Mouse (Mus musculus): Measurements from ENCODE around the gene Ppcs. TPM values are rescaled to one million over a fixed set of nuclear protein-coding genes. Genes with fewer than 3 reads are reported as not detected.

Gene Ppcs
- polyA plus RNA-seq, 1 experiment from 2014 or later = 30.8 TPM

DNA sequence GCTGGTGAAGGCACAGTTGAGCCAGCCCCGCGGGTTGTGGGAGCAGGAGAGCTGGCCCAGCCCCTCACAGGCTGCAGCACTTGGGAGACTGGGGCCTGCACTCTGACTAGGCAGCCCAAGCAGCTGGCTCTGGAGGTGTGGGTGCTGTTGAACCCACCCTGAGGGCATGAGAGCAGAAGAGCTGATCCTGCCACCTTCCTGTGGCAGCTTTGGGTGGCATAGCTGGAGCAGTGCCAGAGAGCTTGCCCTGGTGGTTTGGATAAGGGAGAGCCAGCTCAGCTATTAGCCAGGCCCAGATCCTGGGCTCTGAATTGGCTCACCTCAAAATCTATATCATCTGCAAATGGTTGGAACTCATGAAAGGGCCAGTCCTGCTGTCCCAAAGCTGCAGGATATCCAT, 5.5 kb upstream of the Ppcs start:
- peaks cover 9% of the 10 kb centered on the region for H3K4me1 ChIP-seq (replicated peaks; ENCODE audit: control insufficient read depth, insufficient read depth, low read length)
- H3K9ac ChIP-seq (ENCODE audit: low read depth, low read length) = no peak overlapping the region
- no peaks in the 10 kb centered on the region for H3K36me3 ChIP-seq (ENCODE audit: control insufficient read depth, insufficient read depth, low read length)
- H3K27ac ChIP-seq (ENCODE audit: low read depth, low read length) = no peak overlapping the region
- DNase-seq (ENCODE audit: low spot score) (no peak), ATAC-seq (replicated peaks; ENCODE audit: low FRiP score) (no peak)
- no peaks in the 10 kb centered on the region for H3K27me3 ChIP-seq (replicated peaks; ENCODE audit: control insufficient read depth, insufficient read depth, low read length)
- WGBS = 53% methylated on average over 2 of the region's 2 CpGs
- no peak overlapping the region for H3K4me2 ChIP-seq
- no peaks in the 10 kb centered on the region for H3K9me3 ChIP-seq (ENCODE audit: control insufficient read depth, low read length)
- no peak overlapping the region for H3K4me3 ChIP-seq (ENCODE audit: low read depth, low read length)

DNA sequence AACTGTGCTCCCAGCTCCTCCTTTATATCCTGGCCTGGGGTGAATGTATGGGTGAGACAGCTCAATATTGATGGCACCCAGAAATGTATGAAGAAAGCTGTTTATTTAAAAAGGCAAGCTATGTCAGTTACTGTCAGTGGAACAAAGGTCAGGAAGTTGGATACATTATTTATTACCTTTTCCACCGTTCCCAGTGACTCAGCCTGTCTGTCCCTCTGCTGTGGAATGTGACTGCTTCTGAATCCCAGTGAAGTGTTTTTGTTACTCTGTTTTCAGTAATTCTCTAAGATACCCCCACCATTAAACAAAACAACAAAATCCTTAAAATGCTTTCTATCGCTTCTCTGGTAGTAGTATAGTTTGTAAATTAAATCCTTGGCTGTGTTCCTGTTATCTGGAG, 3.4 kb upstream of the Ppcs start:
- Histone ChIP-seq H3K4me3 (ENCODE audit: low read depth, low read length) (no peak overlapping the region), H3K36me3 (ENCODE audit: control insufficient read depth, insufficient read depth, low read length) (no peaks in the 10 kb centered on the region), H3K9ac (ENCODE audit: low read depth, low read length) (no peak overlapping the region), H3K4me2 (no peak overlapping the region), H3K27me3 (replicated peaks; ENCODE audit: control insufficient read depth, insufficient read depth, low read length) (no peaks in the 10 kb centered on the region), H3K9me3 (ENCODE audit: control insufficient read depth, low read length) (no peaks in the 10 kb centered on the region), H3K27ac (ENCODE audit: low read depth, low read length) (no peak overlapping the region), H3K4me1 (replicated peaks; ENCODE audit: control insufficient read depth, insufficient read depth, low read length) (peaks cover 15% of the 10 kb centered on the region)
- ATAC-seq (replicated peaks; ENCODE audit: low FRiP score) (no peak), DNase-seq (ENCODE audit: low spot score) (no peak)
- WGBS = 53% methylated on average over 2 of the region's 2 CpGs

DNA sequence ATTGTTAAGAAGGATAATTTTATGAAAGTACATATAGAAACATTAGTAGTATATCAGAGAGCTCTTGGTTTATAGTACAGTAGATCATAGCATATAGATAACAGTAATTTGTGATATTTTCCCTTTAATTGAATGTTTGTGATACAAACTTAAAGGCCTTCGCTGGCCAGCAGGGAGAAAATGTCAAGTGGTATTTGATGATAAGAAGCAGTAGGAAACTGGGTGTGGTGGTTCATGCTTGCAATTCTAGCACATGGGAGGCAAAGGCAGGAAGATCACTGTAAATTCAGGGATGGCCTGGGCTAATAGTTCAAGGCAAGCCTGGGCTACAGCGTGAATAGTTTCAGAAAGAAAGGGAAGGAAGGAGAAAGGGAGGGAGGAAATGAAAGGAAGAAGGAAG, 2.9 kb upstream of the Ppcs start:
- DNase-seq (ENCODE audit: low spot score) = no peak

DNA sequence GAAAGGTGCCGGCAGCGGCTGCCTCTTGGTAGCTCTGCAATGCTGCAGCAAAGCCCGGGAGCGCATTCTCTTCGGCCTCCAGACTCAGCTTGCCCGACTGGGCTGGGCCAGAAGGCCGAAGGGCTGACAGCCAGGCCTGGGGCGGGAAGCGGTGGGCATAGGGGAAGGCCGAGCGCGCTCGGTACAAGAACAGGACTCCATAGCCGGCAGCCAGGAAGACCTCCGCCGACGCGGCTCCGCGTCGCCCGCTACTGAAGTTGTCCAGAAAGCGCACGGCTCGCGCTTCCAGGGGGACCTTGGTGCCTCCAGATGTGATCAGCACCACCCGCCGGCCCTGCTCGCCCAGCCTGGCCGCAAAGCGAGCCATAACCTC, 313 bp downstream of the Ppcs start:
- no peaks in the 10 kb centered on the region for H3K36me3 ChIP-seq (ENCODE audit: control insufficient read depth, insufficient read depth, low read length)
- peak overlapping the region; percentile 95 for H3K4me2 ChIP-seq
- DNase-seq (ENCODE audit: low spot score) (no peak), ATAC-seq (replicated peaks; ENCODE audit: low FRiP score) (peak; percentile 53)
- peak overlapping the region; percentile 83 for H3K27ac ChIP-seq (ENCODE audit: low read depth, low read length)
- under 1% methylated on average over 31 of the region's 31 CpGs for WGBS
- peak overlapping the region; percentile 82 for H3K9ac ChIP-seq (ENCODE audit: low read depth, low read length)
- peaks cover 20% of the 10 kb centered on the region for H3K4me1 ChIP-seq (replicated peaks; ENCODE audit: control insufficient read depth, insufficient read depth, low read length)
- no peaks in the 10 kb centered on the region for H3K27me3 ChIP-seq (replicated peaks; ENCODE audit: control insufficient read depth, insufficient read depth, low read length)
- no peaks in the 10 kb centered on the region for H3K9me3 ChIP-seq (ENCODE audit: control insufficient read depth, low read length)
- peak overlapping the region; percentile 81 for H3K4me3 ChIP-seq (ENCODE audit: low read depth, low read length)

More for the DNA sequence above, 2.9 kb upstream of the Ppcs start:
- H3K9ac ChIP-seq (ENCODE audit: low read depth, low read length) = no peak overlapping the region
- H3K4me1 ChIP-seq (replicated peaks; ENCODE audit: control insufficient read depth, insufficient read depth, low read length) = peaks cover 15% of the 10 kb centered on the region
- no peaks in the 10 kb centered on the region for H3K9me3 ChIP-seq (ENCODE audit: control insufficient read depth, low read length)
- ATAC-seq (replicated peaks; ENCODE audit: low FRiP score) = 0 out of 2 replicates have a peak, but pooled peaks have one; percentile 18
- H3K4me3 ChIP-seq (ENCODE audit: low read depth, low read length) = no peak overlapping the region
- no peaks in the 10 kb centered on the region for H3K36me3 ChIP-seq (ENCODE audit: control insufficient read depth, insufficient read depth, low read length)
- no peak overlapping the region for H3K27ac ChIP-seq (ENCODE audit: low read depth, low read length)
- H3K27me3 ChIP-seq (replicated peaks; ENCODE audit: control insufficient read depth, insufficient read depth, low read length) = no peaks in the 10 kb centered on the region
- H3K4me2 ChIP-seq = no peak overlapping the region
- 60% methylated on average over 2 of the region's 2 CpGs for WGBS

DNA sequence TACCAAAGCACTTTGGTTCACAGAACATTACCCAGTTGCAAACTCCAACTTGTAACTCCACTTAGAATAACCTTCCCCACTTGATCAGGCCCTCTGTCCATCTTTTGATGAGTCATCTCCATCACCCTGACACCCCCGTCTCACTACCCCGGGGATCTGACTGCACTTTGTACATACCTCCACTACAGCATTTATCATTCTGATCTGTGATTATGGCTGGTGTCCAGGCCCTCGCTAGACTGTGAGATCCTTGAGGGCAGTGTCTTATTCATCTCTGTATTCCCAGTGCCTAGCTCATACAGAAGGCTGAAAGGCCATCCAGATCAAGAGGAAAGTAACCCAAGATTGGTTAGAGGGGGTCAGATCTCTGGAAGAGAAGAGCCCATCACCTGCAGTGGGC, 1.0 kb downstream of the Ppcs start:
- Histone ChIP-seq H3K4me2 (peak overlapping the region; percentile 95), H3K9me3 (ENCODE audit: control insufficient read depth, low read length) (no peaks in the 10 kb centered on the region), H3K4me3 (ENCODE audit: low read depth, low read length) (peak overlapping the region; percentile 81), H3K9ac (ENCODE audit: low read depth, low read length) (peak overlapping the region; percentile 82; the same call in 1 of the 2 replicates), H3K36me3 (ENCODE audit: control insufficient read depth, insufficient read depth, low read length) (no peaks in the 10 kb centered on the region), H3K27me3 (replicated peaks; ENCODE audit: control insufficient read depth, insufficient read depth, low read length) (no peaks in the 10 kb centered on the region), H3K4me1 (replicated peaks; ENCODE audit: control insufficient read depth, insufficient read depth, low read length) (peaks cover 20% of the 10 kb centered on the region), H3K27ac (ENCODE audit: low read depth, low read length) (no peak overlapping the region)
- WGBS = 43% methylated on average over 3 of the region's 3 CpGs
- no peak for DNase-seq (ENCODE audit: low spot score)
- no peak for ATAC-seq (replicated peaks; ENCODE audit: low FRiP score)

DNA sequence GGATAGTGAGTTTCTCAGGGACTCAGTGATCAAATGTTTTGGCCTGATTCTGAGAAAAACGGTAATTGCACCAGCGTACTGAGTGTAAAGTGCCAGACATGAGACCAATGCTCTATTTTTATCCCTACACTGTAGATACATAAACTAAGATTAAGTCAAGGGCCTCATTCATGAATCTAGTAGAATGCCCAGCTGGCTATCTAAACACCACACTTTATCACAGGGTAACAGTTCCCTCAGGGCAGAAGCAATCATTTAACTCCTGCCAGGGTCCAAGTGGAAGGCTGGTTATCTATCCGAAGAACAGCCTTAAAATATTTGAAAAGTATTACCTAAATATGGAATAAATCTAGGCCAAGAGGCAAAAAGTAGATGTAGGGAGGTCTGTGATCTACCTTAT, 4.3 kb downstream of the Ppcs start:
- H3K4me2 ChIP-seq = peak overlapping the region; percentile 22; the same call in 1 of the 2 replicates
- no peak overlapping the region for H3K4me3 ChIP-seq (ENCODE audit: low read depth, low read length)
- peaks cover 13% of the 10 kb centered on the region; the same call in 1 of the 2 replicates for H3K4me1 ChIP-seq (replicated peaks; ENCODE audit: control insufficient read depth, insufficient read depth, low read length)
- no peaks in the 10 kb centered on the region for H3K9me3 ChIP-seq (ENCODE audit: control insufficient read depth, low read length)
- DNase-seq (ENCODE audit: low spot score) (no peak), ATAC-seq (replicated peaks; ENCODE audit: low FRiP score) (peak; percentile 50)
- 58% methylated on average over 3 of the region's 3 CpGs for WGBS
- H3K9ac ChIP-seq (ENCODE audit: low read depth, low read length) = no peak overlapping the region
- no peaks in the 10 kb centered on the region for H3K27me3 ChIP-seq (replicated peaks; ENCODE audit: control insufficient read depth, insufficient read depth, low read length)
- H3K27ac ChIP-seq (ENCODE audit: low read depth, low read length) = no peak overlapping the region
- H3K36me3 ChIP-seq (ENCODE audit: control insufficient read depth, insufficient read depth, low read length) = no peaks in the 10 kb centered on the region

DNA sequence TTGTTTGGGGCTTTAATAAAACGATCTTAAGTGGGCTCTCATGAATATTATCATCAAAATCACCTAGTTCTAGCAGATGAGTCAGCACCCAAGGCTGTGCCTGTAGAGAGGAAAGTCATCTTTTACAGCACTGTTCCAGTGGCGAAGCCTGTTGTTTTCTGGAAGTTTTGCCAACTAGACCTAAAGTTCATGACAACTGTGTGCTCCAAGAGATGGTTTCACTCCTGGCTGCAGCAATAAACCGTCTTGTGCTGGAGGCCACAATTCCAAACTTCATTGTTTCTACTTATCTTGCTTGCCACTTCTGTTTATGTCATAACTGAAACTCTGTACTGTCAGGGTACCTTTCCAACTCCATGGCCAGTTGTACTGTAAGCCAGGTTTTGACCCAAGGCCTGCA, 5.0 kb downstream of the Ppcs start:
- no peaks in the 10 kb centered on the region for H3K27me3 ChIP-seq (replicated peaks; ENCODE audit: control insufficient read depth, insufficient read depth, low read length)

DNA sequence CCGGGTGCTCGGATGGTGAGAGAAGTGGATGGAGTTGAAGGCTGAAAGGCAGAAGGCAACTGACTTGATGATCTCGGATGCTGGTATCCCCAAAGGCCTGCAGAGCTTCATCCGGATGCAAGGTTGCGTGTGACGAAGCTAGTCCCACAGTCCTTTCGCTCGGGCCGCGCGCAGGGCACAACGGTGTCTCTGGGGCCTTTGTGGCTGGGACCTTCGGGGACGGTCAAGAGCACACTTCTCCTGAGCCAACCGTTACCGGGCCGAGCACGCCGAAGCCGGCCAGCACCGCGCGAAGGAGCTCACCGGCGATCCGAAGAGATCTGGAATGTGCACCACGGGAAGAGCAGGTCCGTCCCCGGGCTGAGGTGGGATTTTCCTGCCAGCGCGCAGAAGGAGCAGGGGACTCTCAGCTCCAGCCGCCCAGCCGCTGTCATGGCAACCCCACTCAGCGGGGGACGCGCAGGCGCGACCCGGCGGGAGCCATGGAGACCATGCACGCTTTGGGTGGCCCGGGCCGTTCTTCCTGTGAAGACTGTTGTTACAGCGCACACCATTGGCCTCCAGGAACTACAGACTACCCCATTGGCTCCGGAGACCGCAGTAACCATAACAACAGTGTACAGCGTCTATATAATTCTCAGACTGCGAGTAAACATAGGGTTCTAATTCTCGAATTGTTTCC, 7.0 kb downstream of the Ppcs start, which contains the start of gene Ccdc30:
TSS of gene Ccdc30 (minus strand) at position 450 of the 682 bp plus-strand sequence.
- Histone ChIP-seq H3K9me3 (ENCODE audit: control insufficient read depth, low read length) (no peaks in the 10 kb centered on the region), H3K27ac (ENCODE audit: low read depth, low read length) (no peak within 1 kb of the TSS), H3K4me3 (ENCODE audit: low read depth, low read length) (peak within 1 kb of the TSS; percentile 61), H3K4me1 (replicated peaks; ENCODE audit: control insufficient read depth, insufficient read depth, low read length) (peaks cover 7% of the 10 kb centered on the region; the same call in 1 of the 2 replicates), H3K27me3 (replicated peaks; ENCODE audit: control insufficient read depth, insufficient read depth, low read length) (no peaks in the 10 kb centered on the region), H3K4me2 (peak within 1 kb of the TSS; percentile 93), H3K9ac (ENCODE audit: low read depth, low read length) (peak within 1 kb of the TSS; percentile 41; the same call in 1 of the 2 replicates), H3K36me3 (ENCODE audit: control insufficient read depth, insufficient read depth, low read length) (no peaks in the 10 kb centered on the region)
- peak; percentile 92 for ATAC-seq (replicated peaks; ENCODE audit: low FRiP score)
- DNase-seq (ENCODE audit: low spot score) = peak; percentile 87
- WGBS = 2% methylated on average over 49 of the region's 49 CpGs

More for the DNA sequence above, 5.0 kb downstream of the Ppcs start:
- H3K9me3 ChIP-seq (ENCODE audit: control insufficient read depth, low read length) = no peaks in the 10 kb centered on the region
- 65% methylated on average over 3 of the region's 3 CpGs for WGBS
- no peak for DNase-seq (ENCODE audit: low spot score)
- H3K9ac ChIP-seq (ENCODE audit: low read depth, low read length) = no peak overlapping the region
- peaks cover 13% of the 10 kb centered on the region; the same call in 1 of the 2 replicates for H3K4me1 ChIP-seq (replicated peaks; ENCODE audit: control insufficient read depth, insufficient read depth, low read length)
- ATAC-seq (replicated peaks; ENCODE audit: low FRiP score) = no peak
- H3K4me3 ChIP-seq (ENCODE audit: low read depth, low read length) = no peak overlapping the region
- no peak overlapping the region; the same call in 1 of the 2 replicates for H3K4me2 ChIP-seq
- no peaks in the 10 kb centered on the region for H3K36me3 ChIP-seq (ENCODE audit: control insufficient read depth, insufficient read depth, low read length)
- no peak overlapping the region for H3K27ac ChIP-seq (ENCODE audit: low read depth, low read length)

DNA sequence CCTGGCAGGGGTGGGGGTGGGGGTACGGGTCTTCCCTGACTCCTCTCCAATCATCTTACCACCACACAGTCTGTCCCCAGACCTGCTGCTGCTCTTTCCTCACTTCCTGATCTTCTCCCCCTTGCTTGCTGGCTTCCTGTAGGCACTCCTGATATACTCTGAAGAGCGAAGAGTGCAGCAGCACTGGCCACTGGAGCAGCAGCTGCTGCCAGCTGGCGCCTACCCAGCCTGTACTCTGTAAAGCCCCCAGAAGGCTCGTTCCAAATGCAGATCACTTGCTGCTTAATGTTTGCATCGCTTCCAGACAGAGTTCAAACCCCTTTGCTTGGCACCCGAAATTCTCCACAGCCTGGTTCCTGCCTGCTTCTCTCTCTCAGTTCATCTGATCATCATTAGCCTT, 9.4 kb downstream of the Ppcs start:
- ATAC-seq (replicated peaks; ENCODE audit: low FRiP score) (no peak), DNase-seq (ENCODE audit: low spot score) (no peak)
- H3K27ac ChIP-seq (ENCODE audit: low read depth, low read length) = no peak overlapping the region
- H3K4me3 ChIP-seq (ENCODE audit: low read depth, low read length) = no peak overlapping the region
- H3K4me2 ChIP-seq = no peak overlapping the region
- no peaks in the 10 kb centered on the region for H3K27me3 ChIP-seq (replicated peaks; ENCODE audit: control insufficient read depth, insufficient read depth, low read length)
- H3K36me3 ChIP-seq (ENCODE audit: control insufficient read depth, insufficient read depth, low read length) = no peaks in the 10 kb centered on the region
- no peaks in the 10 kb centered on the region; the same call in 1 of the 2 replicates for H3K9me3 ChIP-seq (ENCODE audit: control insufficient read depth, low read length)
- peaks cover 7% of the 10 kb centered on the region; the same call in 1 of the 2 replicates for H3K4me1 ChIP-seq (replicated peaks; ENCODE audit: control insufficient read depth, insufficient read depth, low read length)
- 65% methylated on average over 6 of the region's 6 CpGs for WGBS
- H3K9ac ChIP-seq (ENCODE audit: low read depth, low read length) = no peak overlapping the region

Data from liver, embryonic 11.5 days (tissue).